Mouse (Mus musculus): ENCODE measurements around the gene Cyb5r1. TPM values are rescaled to one million over a fixed set of nuclear protein-coding genes. Genes with fewer than 3 reads are reported as not detected.

Cyb5r1 gene
- polyA plus RNA-seq (2015; fragmentation: Nextera tagmentation; extraction: Ambion mirVana): 42.2 and 49.0 TPM in 2 replicates

DNA sequence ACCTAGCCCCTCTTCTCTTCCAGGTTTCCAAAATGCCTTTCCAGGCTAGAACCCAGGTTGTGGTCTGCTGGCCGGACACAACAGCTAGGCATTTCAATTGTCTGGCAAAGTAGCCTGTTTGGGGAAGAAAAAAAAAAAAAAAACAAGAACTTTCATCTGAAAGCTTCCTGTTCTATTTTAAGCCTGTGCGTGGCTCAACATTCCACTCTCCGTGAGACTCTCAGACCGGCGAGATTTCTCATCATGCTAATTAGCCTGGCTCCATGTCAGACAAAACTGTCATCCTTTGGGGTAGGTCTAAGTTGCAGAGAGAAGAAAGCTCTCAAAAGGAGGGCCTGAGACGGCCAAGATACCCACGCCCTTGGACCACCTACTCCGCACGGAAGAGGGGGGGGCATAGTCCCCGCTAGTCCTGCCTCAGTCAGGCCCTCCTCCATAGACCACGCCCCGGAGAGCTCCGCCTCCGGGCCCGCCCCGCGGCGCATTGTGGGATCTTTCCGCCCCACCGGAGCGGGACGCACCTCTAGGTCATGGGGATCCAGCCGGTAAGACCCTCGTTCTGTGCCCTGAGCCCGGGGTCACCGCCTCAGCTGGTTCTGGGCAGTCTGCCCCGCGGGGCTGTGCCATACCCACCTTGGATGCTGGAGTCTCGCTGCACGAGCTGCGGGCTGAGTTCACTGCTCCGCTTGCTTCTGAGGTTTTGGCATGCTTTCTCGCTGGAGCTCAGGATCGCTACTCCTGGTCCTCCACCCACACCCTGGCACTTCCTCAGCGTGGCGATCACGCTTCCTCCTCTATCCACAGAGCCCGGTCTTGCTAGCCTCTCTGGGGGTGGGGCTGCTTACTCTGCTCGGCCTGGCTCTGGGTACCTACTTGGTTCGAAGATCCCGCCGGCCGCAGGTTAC lies at the start of gene Cyb5r1:
TSS of gene Cyb5r1 (plus strand) at position 51 of the 905 bp plus-strand sequence.
- under 1% methylated on average over 43 of the region's 43 CpGs for WGBS

DNA sequence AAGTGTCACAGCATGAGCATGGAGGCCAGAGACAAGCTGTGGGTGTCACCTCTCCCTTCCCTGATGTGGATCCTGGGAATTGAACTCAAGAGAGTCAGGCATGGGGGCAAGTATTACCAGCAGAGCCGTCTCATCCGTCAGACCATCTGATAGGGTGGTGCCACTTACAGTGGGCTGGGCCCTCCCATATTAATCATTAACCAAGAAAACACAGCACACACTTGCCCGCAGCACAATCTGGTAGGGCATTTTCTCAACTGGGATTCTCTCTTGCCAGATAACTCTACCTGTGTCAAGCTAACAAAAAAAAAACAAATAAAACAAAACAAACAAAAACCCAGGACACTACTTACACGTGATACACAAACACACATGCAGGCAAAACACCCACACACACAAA lies 47.9 kb upstream of the Cyb5r1 start:
- H3K27me3 ChIP-seq (ENCODE audit: control insufficient read depth, insufficient read depth, low read length): no peaks in the 10 kb centered on the region
- H3K9me3 ChIP-seq (replicated peaks; ENCODE audit: control insufficient read depth, low read length): no peaks in the 10 kb centered on the region
- peaks cover 49% of the 10 kb centered on the region for H3K36me3 ChIP-seq (ENCODE audit: control insufficient read depth, insufficient read depth)
- H3K4me3 ChIP-seq (ENCODE audit: low read length): no peak overlapping the region
- H3K9ac ChIP-seq (ENCODE audit: low read length): no peak overlapping the region
- no peak overlapping the region for H3K4me2 ChIP-seq (ENCODE audit: low read depth, low read length)
- H3K4me1 ChIP-seq (ENCODE audit: control insufficient read depth, insufficient read depth, low read length): peaks cover 10% of the 10 kb centered on the region
- H3K27ac ChIP-seq (ENCODE audit: low read length): no peak overlapping the region
- no peak for ATAC-seq (replicated peaks; ENCODE audit: extremely low read depth, insufficient read depth, low FRiP score)
- WGBS: 81% methylated on average over 4 of the region's 4 CpGs

More for the DNA sequence above, at the start of gene Cyb5r1:
- Histone ChIP-seq H3K9me3 (replicated peaks; ENCODE audit: control insufficient read depth, low read length) (no peaks in the 10 kb centered on the region), H3K9ac (ENCODE audit: low read length) (peak within 1 kb of the TSS; percentile 92), H3K27me3 (ENCODE audit: control insufficient read depth, insufficient read depth, low read length) (no peaks in the 10 kb centered on the region), H3K27ac (ENCODE audit: low read length) (peak within 1 kb of the TSS; percentile 82), H3K4me1 (ENCODE audit: control insufficient read depth, insufficient read depth, low read length) (peaks cover 6% of the 10 kb centered on the region), H3K36me3 (ENCODE audit: control insufficient read depth, insufficient read depth) (peaks cover 21% of the 10 kb centered on the region), H3K4me3 (ENCODE audit: low read length) (peak within 1 kb of the TSS; percentile 96), H3K4me2 (ENCODE audit: low read depth, low read length) (peak within 1 kb of the TSS; percentile 90)
- ATAC-seq (replicated peaks; ENCODE audit: extremely low read depth, insufficient read depth, low FRiP score): peak; percentile 99

DNA sequence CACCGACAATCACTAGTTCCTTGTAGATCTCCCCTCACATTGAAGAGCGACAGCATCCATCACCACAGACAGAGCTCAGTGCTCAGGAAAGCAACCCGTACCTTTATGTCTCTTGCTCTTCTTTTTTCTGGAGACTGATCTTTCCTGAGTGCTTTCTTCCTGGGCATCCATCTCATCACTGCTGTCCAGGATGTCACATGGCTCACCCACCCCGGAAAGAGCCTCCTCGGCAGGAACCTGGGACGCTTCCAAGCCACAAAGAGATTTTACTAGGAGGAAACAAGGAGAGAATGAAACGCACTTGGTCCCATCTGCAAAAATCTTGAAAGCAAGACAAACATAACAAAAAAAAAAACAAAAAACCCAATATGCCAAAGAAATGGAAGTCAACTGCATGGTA lies 44.7 kb upstream of the Cyb5r1 start:
- H3K27ac ChIP-seq (ENCODE audit: low read length): no peak overlapping the region
- no peaks in the 10 kb centered on the region for H3K9me3 ChIP-seq (replicated peaks; ENCODE audit: control insufficient read depth, low read length)
- H3K9ac ChIP-seq (ENCODE audit: low read length): peak overlapping the region; percentile 97
- no peaks in the 10 kb centered on the region for H3K27me3 ChIP-seq (ENCODE audit: control insufficient read depth, insufficient read depth, low read length)
- peak overlapping the region; percentile 92 for H3K4me2 ChIP-seq (ENCODE audit: low read depth, low read length)
- H3K36me3 ChIP-seq (ENCODE audit: control insufficient read depth, insufficient read depth): peaks cover 29% of the 10 kb centered on the region
- no peak for ATAC-seq (replicated peaks; ENCODE audit: extremely low read depth, insufficient read depth, low FRiP score)
- H3K4me3 ChIP-seq (ENCODE audit: low read length): peak overlapping the region; percentile 97
- 65% methylated on average over 7 of the region's 7 CpGs for WGBS
- peaks cover 12% of the 10 kb centered on the region for H3K4me1 ChIP-seq (ENCODE audit: control insufficient read depth, insufficient read depth, low read length)

DNA sequence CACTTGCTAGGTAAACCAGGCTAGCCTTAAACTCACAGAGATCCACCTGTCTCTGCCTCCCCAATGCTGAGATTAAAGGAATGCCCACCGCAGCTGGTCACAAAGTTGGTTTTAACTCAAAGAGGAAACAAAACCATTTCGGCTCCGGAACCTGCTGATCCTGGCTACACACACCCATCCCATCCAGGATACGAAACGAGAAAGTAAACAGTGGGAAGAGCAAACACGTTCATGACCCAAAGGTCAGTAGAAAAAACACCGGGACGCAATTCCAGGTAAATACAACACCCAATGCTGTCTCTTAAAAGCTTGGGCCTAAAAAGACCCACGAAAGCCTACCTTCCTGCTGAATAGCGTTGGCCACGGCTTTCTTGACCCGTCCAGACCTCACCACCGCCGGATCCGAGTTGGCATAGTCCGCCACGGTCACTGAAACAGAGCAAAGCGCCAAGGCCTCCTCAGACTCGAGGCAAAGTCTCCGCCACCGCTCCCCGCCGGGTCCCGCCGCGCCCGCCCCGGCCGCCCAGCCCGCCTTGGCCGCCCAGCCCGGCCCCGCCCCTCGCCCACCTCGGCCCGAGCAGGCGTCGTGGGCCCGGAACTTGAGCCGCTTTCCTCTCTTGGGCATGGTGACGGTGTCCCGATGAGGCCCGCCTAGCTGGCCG lies 44.0 kb upstream of the Cyb5r1 start:
- H3K4me3 ChIP-seq (ENCODE audit: low read length): peak overlapping the region; percentile 97
- peak overlapping the region; percentile 97 for H3K9ac ChIP-seq (ENCODE audit: low read length)
- no peaks in the 10 kb centered on the region for H3K9me3 ChIP-seq (replicated peaks; ENCODE audit: control insufficient read depth, low read length)
- peak overlapping the region; percentile 92 for H3K4me2 ChIP-seq (ENCODE audit: low read depth, low read length)
- peak overlapping the region; percentile 83 for H3K27ac ChIP-seq (ENCODE audit: low read length)
- H3K27me3 ChIP-seq (ENCODE audit: control insufficient read depth, insufficient read depth, low read length): no peaks in the 10 kb centered on the region
- peaks cover 22% of the 10 kb centered on the region for H3K36me3 ChIP-seq (ENCODE audit: control insufficient read depth, insufficient read depth)
- peaks cover 12% of the 10 kb centered on the region for H3K4me1 ChIP-seq (ENCODE audit: control insufficient read depth, insufficient read depth, low read length)
- 1% methylated on average over 42 of the region's 44 CpGs for WGBS
- peak; percentile 84 for ATAC-seq (replicated peaks; ENCODE audit: extremely low read depth, insufficient read depth, low FRiP score)

DNA sequence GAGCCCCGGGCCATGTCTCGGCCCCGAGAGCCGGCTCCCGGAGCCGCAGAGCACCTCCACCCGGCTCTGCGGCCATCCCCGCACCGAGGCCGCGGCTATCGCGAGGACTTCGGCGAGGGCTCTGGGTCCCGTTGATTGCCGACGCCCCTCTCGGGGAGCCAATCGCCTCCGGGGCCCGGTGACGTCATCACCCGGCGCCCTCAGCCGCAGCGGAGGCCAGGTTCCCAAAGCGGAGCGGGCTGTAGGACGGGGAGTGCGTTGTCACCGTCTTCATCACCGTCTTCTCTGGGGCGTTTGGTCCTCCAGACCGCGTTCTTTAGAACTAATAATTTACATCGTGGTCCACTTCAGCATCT lies 43.5 kb upstream of the Cyb5r1 start, which contains the start of gene Tmem183a:
TSS of gene Tmem183a (minus strand) at position 123 of the 356 bp plus-strand sequence.
- ATAC-seq (replicated peaks; ENCODE audit: extremely low read depth, insufficient read depth, low FRiP score): peak; percentile 99
- no peaks in the 10 kb centered on the region for H3K27me3 ChIP-seq (ENCODE audit: control insufficient read depth, insufficient read depth, low read length)
- under 1% methylated on average over 38 of the region's 38 CpGs for WGBS
- peak within 1 kb of the TSS; percentile 97 for H3K9ac ChIP-seq (ENCODE audit: low read length)
- H3K4me1 ChIP-seq (ENCODE audit: control insufficient read depth, insufficient read depth, low read length): peaks cover 12% of the 10 kb centered on the region
- H3K9me3 ChIP-seq (replicated peaks; ENCODE audit: control insufficient read depth, low read length): no peaks in the 10 kb centered on the region
- H3K36me3 ChIP-seq (ENCODE audit: control insufficient read depth, insufficient read depth): peaks cover 21% of the 10 kb centered on the region
- peak within 1 kb of the TSS; percentile 96 for H3K4me2 ChIP-seq (ENCODE audit: low read depth, low read length)
- H3K27ac ChIP-seq (ENCODE audit: low read length): peak within 1 kb of the TSS; percentile 83
- H3K4me3 ChIP-seq (ENCODE audit: low read length): peak within 1 kb of the TSS; percentile 97

DNA sequence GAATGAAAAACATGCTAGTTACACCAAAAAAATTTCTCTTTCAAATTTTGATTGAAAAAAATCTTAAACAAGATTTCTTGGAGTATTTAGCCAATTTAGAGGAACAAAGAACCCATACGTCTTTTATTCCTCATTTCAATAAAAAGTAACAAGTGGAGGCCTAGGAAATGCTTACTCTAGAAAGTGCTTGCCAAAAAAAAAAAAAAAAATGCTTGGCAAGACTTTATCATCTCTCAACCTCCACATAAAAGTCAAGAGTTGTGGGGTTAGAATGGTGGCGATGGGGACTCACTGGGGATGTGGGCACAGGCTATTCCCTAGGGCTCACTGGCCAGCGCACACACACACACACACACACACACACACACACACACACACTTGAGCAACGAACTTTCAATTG lies 42.2 kb upstream of the Cyb5r1 start:
- no peaks in the 10 kb centered on the region for H3K27me3 ChIP-seq (ENCODE audit: control insufficient read depth, insufficient read depth, low read length)
- no peak for ATAC-seq (replicated peaks; ENCODE audit: extremely low read depth, insufficient read depth, low FRiP score)
- no peak overlapping the region for H3K4me2 ChIP-seq (ENCODE audit: low read depth, low read length)
- no peak overlapping the region for H3K27ac ChIP-seq (ENCODE audit: low read length)
- 72% methylated on average over 4 of the region's 4 CpGs for WGBS
- peaks cover 13% of the 10 kb centered on the region for H3K36me3 ChIP-seq (ENCODE audit: control insufficient read depth, insufficient read depth)
- no peak overlapping the region for H3K9ac ChIP-seq (ENCODE audit: low read length)
- H3K4me1 ChIP-seq (ENCODE audit: control insufficient read depth, insufficient read depth, low read length): peaks cover 12% of the 10 kb centered on the region
- no peak overlapping the region for H3K4me3 ChIP-seq (ENCODE audit: low read length)
- no peaks in the 10 kb centered on the region for H3K9me3 ChIP-seq (replicated peaks; ENCODE audit: control insufficient read depth, low read length)

DNA sequence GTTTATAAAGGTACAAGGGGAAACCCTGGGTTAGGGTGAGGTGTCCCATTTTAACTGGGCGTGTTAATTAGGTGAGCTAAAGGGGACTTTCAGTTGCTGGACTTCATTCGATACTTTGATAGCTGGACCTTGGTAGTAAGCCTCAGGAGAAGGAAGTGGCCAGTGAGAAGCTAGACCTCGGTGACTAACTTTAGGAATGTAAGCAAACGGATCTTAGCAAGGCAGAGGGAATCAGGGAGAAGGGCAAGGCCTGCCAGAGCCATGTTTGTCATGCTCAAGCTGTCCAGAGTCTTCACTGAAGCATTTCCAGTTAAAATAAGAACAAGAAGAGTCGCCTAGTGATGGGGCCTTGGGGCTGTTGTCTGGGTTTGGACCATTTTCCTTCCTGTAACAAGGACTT lies 39.9 kb upstream of the Cyb5r1 start:
- no peak for ATAC-seq (replicated peaks; ENCODE audit: extremely low read depth, insufficient read depth, low FRiP score)
- Histone ChIP-seq H3K27me3 (ENCODE audit: control insufficient read depth, insufficient read depth, low read length) (no peaks in the 10 kb centered on the region), H3K36me3 (ENCODE audit: control insufficient read depth, insufficient read depth) (0 out of 2 replicates have a peak, but pooled peaks cover under 1% of the 10 kb centered on the region)

DNA sequence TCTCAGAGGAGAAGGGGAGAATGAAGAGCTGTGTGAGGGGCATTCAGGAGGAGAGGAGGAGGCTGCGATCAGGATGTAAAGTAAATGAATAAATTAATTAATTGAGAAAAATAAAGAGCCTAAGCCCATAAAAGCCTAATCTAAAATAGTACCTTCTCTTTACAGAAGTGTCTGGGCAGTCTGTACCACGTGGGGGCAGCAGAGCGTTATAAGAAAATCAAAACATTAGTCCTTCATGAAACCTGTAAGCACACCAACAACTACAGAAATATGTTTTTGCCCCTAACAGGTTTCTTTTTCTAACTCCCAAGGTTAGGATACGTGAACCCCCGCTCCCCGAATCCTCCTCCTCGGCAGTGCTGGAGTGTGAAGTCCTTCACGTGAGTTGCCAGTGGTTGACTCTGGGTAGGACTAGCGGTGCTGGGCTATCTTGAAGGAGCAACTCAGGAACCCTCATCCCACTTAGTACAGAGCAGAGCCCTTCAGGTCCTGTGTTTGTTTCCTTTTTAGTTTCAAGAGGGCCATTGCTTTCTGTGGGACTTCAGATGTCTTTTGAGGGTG lies 36.5 kb upstream of the Cyb5r1 start:
- H3K27ac ChIP-seq (ENCODE audit: low read length): no peak overlapping the region
- no peaks in the 10 kb centered on the region for H3K27me3 ChIP-seq (ENCODE audit: control insufficient read depth, insufficient read depth, low read length)
- WGBS: 49% methylated on average over 9 of the region's 9 CpGs
- H3K9ac ChIP-seq (ENCODE audit: low read length): no peak overlapping the region
- no peak overlapping the region for H3K4me3 ChIP-seq (ENCODE audit: low read length)
- H3K9me3 ChIP-seq (replicated peaks; ENCODE audit: control insufficient read depth, low read length): peaks cover 4% of the 10 kb centered on the region; the same call in 1 of the 2 replicates
- no peak for ATAC-seq (replicated peaks; ENCODE audit: extremely low read depth, insufficient read depth, low FRiP score)
- no peaks in the 10 kb centered on the region for H3K36me3 ChIP-seq (ENCODE audit: control insufficient read depth, insufficient read depth)
- H3K4me1 ChIP-seq (ENCODE audit: control insufficient read depth, insufficient read depth, low read length): no peaks in the 10 kb centered on the region
- no peak overlapping the region for H3K4me2 ChIP-seq (ENCODE audit: low read depth, low read length)

More for the DNA sequence above, 39.9 kb upstream of the Cyb5r1 start:
- Histone ChIP-seq H3K9ac (ENCODE audit: low read length) (no peak overlapping the region), H3K9me3 (replicated peaks; ENCODE audit: control insufficient read depth, low read length) (peaks cover 4% of the 10 kb centered on the region; the same call in 1 of the 2 replicates), H3K4me1 (ENCODE audit: control insufficient read depth, insufficient read depth, low read length) (peaks cover 11% of the 10 kb centered on the region), H3K27ac (ENCODE audit: low read length) (no peak overlapping the region), H3K4me2 (ENCODE audit: low read depth, low read length) (no peak overlapping the region), H3K4me3 (ENCODE audit: low read length) (no peak overlapping the region)
- WGBS: 52% methylated on average over 5 of the region's 5 CpGs

All from heart, embryonic 16.5 days (tissue).